Mouse (Mus musculus) hindbrain, embryonic 16.5 days (tissue): ENCODE data around the gene Zmynd10. TPM values are rescaled to one million over a fixed set of nuclear protein-coding genes. Genes with fewer than 3 reads are reported as not detected.

Source experiments
- ATAC-seq: fragments of 200-750 bp; cut with Nextera tagmentation; 2 replicates; pipeline ENCODE4 v1.8.0; 2017; ENCODE audit warnings: moderate TSS enrichment, moderate library complexity
- H3K27ac ChIP-seq: fragments of 300-500 bp; sonication (generic); 2 replicates; pipeline ENCODE4 v1.5.1; 2014; ENCODE audit warnings: low read depth, mild to moderate bottlenecking, control low read depth, low read length, moderate library complexity
- H3K27me3 ChIP-seq: fragments of 300-500 bp; sonication (generic); replicated peaks from 2 replicates; pipeline ENCODE4 v1.6.1; 2014; ENCODE audit warnings: low read length; ENCODE audit not compliant: control insufficient read depth, insufficient read depth
- H3K36me3 ChIP-seq: fragments of 300-500 bp; sonication (generic); 2 replicates; pipeline ENCODE4 v1.6.1; 2014; ENCODE audit warnings: mild to moderate bottlenecking, low read length, moderate library complexity, mixed read lengths; ENCODE audit not compliant: control insufficient read depth, insufficient read depth
- H3K4me1 ChIP-seq: fragments of 300-500 bp; sonication (generic); 2 replicates; pipeline ENCODE4 v1.6.1; 2014; ENCODE audit warnings: low read depth, low read length; ENCODE audit not compliant: control insufficient read depth, insufficient read depth
- H3K4me2 ChIP-seq: fragments of 300-500 bp; sonication (generic); 2 replicates; pipeline ENCODE4 v1.6.1; 2014; ENCODE audit warnings: mild to moderate bottlenecking, low read length, control low read depth, moderate library complexity
- H3K4me3 ChIP-seq: fragments of 300-500 bp; sonication (generic); 2 replicates; pipeline ENCODE4 v1.5.1; 2014; ENCODE audit warnings: mild to moderate bottlenecking, low read length, control low read depth, moderate library complexity
- H3K9ac ChIP-seq: fragments of 300-500 bp; sonication (generic); 2 replicates; pipeline ENCODE4 v1.6.1; 2014; ENCODE audit warnings: low read depth, mild to moderate bottlenecking, control low read depth, low read length, moderate library complexity
- H3K9me3 ChIP-seq: fragments of 300-500 bp; sonication (generic); 2 replicates; pipeline ENCODE4 v1.6.1; 2014; ENCODE audit warnings: mild to moderate bottlenecking, low read length, moderate library complexity; ENCODE audit not compliant: control insufficient read depth
- WGBS: fragments of 180-500 bp; shearing (Covaris S2); extraction: QIAGEN DNeasy Blood & Tissue Kit; methylation state at CpG from one replicate; pipeline ENCODE4 v1.1.7; 2014; 5-methylcytosine and 5-hydroxymethylcytosine counted together
- polyA plus RNA-seq: library from polyadenylated mRNA; unstranded; fragments of >200 nt; fragmentation: Nextera tagmentation; extraction: Ambion mirVana; gene quantifications from 2 replicates; pipeline ENCODE4 v1.2.1, GENCODE M21; 2015

Zmynd10 gene
- polyA plus RNA-seq, 1 experiment from 2014 or later, result 4.4 TPM

DNA sequence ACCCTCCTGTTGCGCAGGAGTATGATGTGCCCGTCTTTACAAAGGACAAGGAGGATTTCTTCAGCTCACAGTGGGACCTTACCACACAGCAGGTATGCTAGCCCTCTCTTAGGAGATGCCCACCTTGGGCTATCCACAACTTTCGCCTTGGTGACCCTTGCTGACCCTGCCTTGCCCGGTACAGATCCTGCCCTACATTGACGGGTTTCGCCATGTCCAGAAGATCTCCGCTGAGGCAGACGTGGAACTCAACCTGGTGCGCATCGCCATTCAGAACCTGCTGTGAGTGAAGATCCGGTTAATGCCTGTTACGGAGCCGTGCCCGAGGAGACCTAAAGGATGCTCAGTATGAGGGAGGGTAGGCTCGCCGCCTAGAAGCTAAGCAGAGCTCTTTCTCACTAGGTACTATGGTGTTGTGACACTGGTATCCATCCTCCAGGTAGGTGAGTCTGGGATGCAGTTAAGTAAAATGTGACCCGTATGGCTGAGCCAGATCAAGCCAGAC, 2.9 kb upstream of the Zmynd10 start:
- H3K4me2 ChIP-seq, result no peak overlapping the region
- WGBS, result 94% methylated on average over 17 of the region's 17 CpGs
- 0 out of 2 replicates have a peak, but pooled peaks cover 3% of the 10 kb centered on the region for H3K27me3 ChIP-seq
- no peak for ATAC-seq
- no peak overlapping the region for H3K27ac ChIP-seq
- H3K36me3 ChIP-seq, result peaks cover 20% of the 10 kb centered on the region
- no peak overlapping the region for H3K9ac ChIP-seq
- peaks cover 31% of the 10 kb centered on the region for H3K4me1 ChIP-seq
- no peaks in the 10 kb centered on the region for H3K9me3 ChIP-seq
- no peak overlapping the region for H3K4me3 ChIP-seq

DNA sequence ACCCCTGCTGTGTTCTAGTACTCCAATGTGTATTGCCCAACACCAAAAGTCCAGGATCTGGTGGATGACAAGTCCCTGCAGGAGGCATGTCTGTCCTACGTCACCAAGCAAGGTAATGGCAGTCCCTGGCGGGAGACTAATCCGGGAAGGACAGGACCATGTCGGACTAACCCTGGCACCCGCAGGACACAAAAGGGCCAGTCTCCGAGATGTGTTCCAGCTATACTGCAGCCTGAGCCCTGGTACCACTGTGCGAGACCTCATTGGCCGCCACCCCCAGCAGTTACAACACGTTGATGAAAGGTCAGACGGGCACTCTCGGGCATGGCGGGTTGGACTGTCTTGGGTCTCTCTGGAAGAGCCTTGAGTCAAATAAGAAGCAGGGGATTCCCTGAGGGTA, 2.4 kb upstream of the Zmynd10 start:
- peaks cover 15% of the 10 kb centered on the region for H3K36me3 ChIP-seq

DNA sequence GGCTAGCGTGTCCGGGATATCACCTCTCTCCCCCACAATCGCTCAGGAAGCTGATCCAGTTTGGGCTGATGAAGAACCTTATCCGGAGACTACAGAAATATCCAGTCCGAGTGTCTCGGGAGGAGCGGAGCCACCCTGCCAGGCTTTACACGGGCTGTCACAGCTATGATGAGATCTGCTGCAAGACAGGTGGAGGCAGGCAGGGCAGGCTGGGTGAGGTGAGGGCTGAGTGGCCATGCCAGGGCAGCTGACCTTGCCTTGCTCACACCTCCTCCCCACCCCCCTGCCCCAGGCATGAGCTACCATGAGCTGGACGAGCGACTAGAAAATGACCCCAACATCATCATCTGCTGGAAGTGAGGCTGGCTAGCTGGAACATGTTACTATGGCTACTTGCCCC, 1.9 kb upstream of the Zmynd10 start:
- WGBS, result 90% methylated on average over 10 of the region's 10 CpGs
- H3K4me3 ChIP-seq, result no peak overlapping the region
- 0 out of 2 replicates have a peak, but pooled peaks cover 6% of the 10 kb centered on the region for H3K27me3 ChIP-seq
- 0 out of 2 replicates have a peak overlapping the region, but pooled peaks have one; percentile 3 for H3K9ac ChIP-seq
- no peaks in the 10 kb centered on the region for H3K9me3 ChIP-seq
- H3K4me1 ChIP-seq, result peaks cover 31% of the 10 kb centered on the region
- H3K36me3 ChIP-seq, result peaks cover 12% of the 10 kb centered on the region
- no peak overlapping the region for H3K4me2 ChIP-seq
- ATAC-seq, result no peak
- no peak overlapping the region for H3K27ac ChIP-seq

More for the DNA sequence above, 2.4 kb upstream of the Zmynd10 start:
- H3K27me3 ChIP-seq, result 0 out of 2 replicates have a peak, but pooled peaks cover 5% of the 10 kb centered on the region
- no peak overlapping the region for H3K4me3 ChIP-seq
- 95% methylated on average over 12 of the region's 12 CpGs for WGBS
- no peak overlapping the region for H3K9ac ChIP-seq
- peaks cover 31% of the 10 kb centered on the region for H3K4me1 ChIP-seq
- no peak overlapping the region for H3K27ac ChIP-seq
- ATAC-seq, result no peak
- H3K4me2 ChIP-seq, result no peak overlapping the region
- no peaks in the 10 kb centered on the region for H3K9me3 ChIP-seq

DNA sequence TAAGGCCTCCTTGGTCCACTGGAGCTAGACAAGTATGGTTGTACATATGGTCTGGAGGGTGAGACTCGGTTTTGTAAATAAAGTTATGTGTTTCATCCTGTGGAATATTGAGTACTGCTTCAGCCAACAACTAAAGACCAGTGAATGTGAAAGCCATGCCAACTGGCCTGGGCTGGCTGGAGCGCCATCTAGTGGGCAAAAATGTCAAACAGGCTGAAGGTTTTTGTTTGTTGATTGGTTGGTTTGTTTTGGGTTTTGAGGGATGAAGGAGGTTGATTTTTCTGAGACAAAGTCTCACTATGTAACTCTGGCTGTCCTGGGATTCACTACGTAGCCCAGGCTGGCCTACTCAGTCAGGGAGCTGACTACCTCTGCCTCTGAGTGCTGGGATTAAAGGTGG, 1.5 kb upstream of the Zmynd10 start:
- WGBS, result 7% methylated on average over 3 of the region's 3 CpGs
- H3K27ac ChIP-seq, result no peak overlapping the region
- H3K27me3 ChIP-seq, result peaks cover 8% of the 10 kb centered on the region; the same call in 1 of the 2 replicates
- no peak for ATAC-seq
- peaks cover 12% of the 10 kb centered on the region for H3K36me3 ChIP-seq
- no peak overlapping the region for H3K9ac ChIP-seq
- H3K4me3 ChIP-seq, result no peak overlapping the region
- peaks cover 31% of the 10 kb centered on the region for H3K4me1 ChIP-seq
- no peaks in the 10 kb centered on the region for H3K9me3 ChIP-seq
- no peak overlapping the region for H3K4me2 ChIP-seq

DNA sequence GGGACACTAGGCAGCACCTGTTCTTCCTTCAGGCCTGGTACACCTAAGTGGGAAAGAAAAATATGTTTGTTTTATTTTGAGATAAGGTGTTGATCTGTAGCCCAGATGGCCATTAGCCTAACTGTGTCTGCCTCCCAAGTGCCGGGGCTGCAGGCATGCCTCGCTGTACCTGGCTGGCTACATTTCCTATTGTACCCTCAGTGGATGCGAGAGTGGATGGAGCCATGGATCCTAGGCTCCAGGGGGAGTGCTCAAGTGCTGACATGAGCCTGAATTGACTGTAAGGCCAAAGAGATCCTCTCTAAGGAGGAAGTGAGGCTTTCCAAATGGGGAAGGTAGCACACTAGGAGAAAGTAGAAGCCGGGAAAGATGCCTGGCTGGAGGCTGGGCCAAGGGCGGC, 859 bp downstream of the Zmynd10 start:
- no peaks in the 10 kb centered on the region for H3K9me3 ChIP-seq
- H3K27ac ChIP-seq, result no peak overlapping the region
- no peak overlapping the region for H3K4me2 ChIP-seq
- no peak for ATAC-seq
- H3K4me3 ChIP-seq, result no peak overlapping the region
- peaks cover 28% of the 10 kb centered on the region for H3K4me1 ChIP-seq
- H3K9ac ChIP-seq, result no peak overlapping the region
- WGBS, result 81% methylated on average over 5 of the region's 5 CpGs
- H3K36me3 ChIP-seq, result peaks cover 12% of the 10 kb centered on the region
- H3K27me3 ChIP-seq, result peaks cover 23% of the 10 kb centered on the region

DNA sequence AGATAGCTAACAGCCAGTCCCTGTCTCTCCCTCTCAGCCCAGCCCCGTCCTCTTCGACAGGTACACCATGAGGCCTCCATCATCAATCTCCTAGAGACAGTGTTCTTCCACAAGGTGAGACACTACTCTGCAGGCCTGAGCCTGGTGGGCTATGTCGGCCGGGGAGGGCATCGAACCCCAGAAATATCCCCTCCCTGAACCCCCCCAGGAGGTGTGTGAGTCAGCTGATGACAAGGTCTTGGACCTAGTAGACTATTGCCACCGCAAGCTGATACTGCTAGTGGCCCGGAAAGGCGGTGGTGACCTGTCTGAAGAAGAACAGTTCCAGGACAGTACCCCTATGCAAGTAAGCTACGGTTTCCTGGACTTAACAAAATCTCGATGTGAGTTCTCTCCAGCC, 1.7 kb downstream of the Zmynd10 start:
- no peak overlapping the region for H3K4me3 ChIP-seq
- no peak overlapping the region for H3K9ac ChIP-seq
- no peak overlapping the region for H3K27ac ChIP-seq
- no peak overlapping the region for H3K4me2 ChIP-seq
- WGBS, result 91% methylated on average over 10 of the region's 10 CpGs
- ATAC-seq, result no peak
- peaks cover 24% of the 10 kb centered on the region for H3K27me3 ChIP-seq
- peaks cover 31% of the 10 kb centered on the region for H3K4me1 ChIP-seq
- peaks cover 12% of the 10 kb centered on the region for H3K36me3 ChIP-seq
- no peaks in the 10 kb centered on the region for H3K9me3 ChIP-seq

DNA sequence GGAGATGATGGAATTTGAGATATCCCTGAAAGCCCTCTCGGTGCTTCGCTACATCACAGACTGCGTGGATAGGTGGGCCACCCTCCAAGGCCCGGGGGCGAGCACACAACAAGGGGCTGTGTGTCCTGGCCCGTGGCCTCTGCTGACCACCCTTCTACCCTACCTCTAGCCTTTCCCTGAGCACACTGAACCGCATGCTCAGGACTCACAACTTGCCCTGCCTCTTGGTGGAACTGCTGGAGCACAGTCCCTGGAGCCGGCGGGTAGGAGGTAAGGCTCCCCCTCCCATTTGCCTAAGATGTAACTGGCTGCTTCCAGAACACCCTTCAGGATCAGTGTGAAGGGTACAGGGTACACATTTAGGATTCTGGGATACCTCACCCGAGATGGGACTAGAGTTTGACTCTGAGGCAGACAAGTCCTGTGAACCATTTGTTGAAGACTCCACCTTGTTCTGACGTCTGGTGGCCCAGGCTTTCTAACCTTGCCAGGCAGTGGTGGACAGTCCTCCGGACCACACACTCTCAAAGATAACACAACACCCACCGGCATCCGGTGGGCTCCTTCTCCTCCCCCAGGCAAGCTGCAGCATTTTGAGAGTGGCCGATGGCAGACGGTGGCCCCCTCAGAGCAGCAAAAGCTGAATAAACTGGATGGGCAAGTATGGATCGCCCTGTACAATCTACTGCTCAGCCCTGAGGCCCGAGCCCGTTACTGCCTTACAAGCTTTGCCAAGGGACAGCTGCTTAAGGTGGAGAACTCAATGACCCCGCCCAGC, 2.4 kb downstream of the Zmynd10 start:
- Histone ChIP-seq H3K27me3 (peaks cover 24% of the 10 kb centered on the region), H3K4me2 (no peak overlapping the region), H3K4me3 (no peak overlapping the region), H3K9ac (no peak overlapping the region), H3K36me3 (peaks cover 5% of the 10 kb centered on the region), H3K4me1 (peaks cover 32% of the 10 kb centered on the region), H3K27ac (no peak overlapping the region), H3K9me3 (no peaks in the 10 kb centered on the region)
- 85% methylated on average over 20 of the region's 20 CpGs for WGBS
- no peak for ATAC-seq

DNA sequence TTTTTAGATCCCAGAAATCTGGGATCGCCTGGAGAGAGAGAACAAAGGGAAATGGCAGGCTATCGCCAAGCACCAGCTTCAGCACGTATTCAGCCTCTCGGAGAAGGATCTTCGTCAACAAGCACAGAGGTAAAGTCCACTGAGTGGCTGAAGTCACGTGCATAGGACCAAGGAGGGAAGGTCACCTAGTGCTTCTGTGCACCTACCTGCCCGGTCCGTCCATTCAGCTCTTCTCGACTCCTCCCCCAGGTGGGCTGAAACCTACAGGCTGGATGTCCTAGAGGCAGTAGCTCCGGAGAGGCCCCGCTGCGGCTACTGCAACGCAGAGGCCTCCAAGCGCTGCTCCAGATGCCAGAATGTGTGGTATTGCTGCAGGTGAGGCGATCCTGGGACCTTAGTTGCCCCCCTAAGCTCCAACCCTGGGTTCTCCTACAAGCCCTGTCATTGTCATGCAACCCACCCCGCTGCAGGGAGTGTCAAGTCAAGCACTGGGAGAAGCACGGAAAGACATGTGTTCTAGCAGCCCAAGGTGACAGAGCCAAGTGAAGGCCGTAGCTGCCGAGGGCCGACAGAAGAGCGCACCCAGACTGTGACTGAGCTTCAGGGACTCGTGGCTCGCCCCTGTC, 3.5 kb downstream of the Zmynd10 start:
- Histone ChIP-seq H3K27me3 (peaks cover 24% of the 10 kb centered on the region), H3K9me3 (no peaks in the 10 kb centered on the region), H3K4me3 (peak overlapping the region; percentile 43; the same call in 1 of the 2 replicates), H3K4me1 (peaks cover 31% of the 10 kb centered on the region), H3K27ac (no peak overlapping the region), H3K4me2 (peak overlapping the region; percentile 73), H3K36me3 (no peaks in the 10 kb centered on the region), H3K9ac (no peak overlapping the region)
- ATAC-seq, result no peak
- WGBS, result 33% methylated on average over 23 of the region's 23 CpGs
